8 mouse cellular contexts compared by ENCODE assay signal in genomic region chr14:30880811-30881717, GRCm38 (mm10). TPM values are rescaled to one million over a fixed set of nuclear protein-coding genes. Genes with fewer than 3 reads are reported as not detected.
DNase-seq lines count a peak whose midpoint lies in the region; ATAC-seq and TF ChIP-seq lines count a peak whose summit lies in the region.

No protein-coding gene starts in this region.

- no peaks in the 10 kb centered on the region for H3K27me3 ChIP-seq in heart, embryonic 12.5 days (replicated peaks)
- H3K27me3 ChIP-seq in spleen, adult 2 months (ENCODE audit: control insufficient read depth, insufficient read depth, low read length) = no peaks in the 10 kb centered on the region
- H3K27me3 ChIP-seq in cerebellum, adult 2 months (ENCODE audit: control insufficient read depth, insufficient read depth, low read length) = no peaks in the 10 kb centered on the region

- no peak for TF ChIP-seq POLR2A in spleen, adult 2 months (IDR thresholded peaks at IDR 0.05; ENCODE audit: low read depth, low read length)
- no peak for TF ChIP-seq POLR2A in cerebellum, adult 2 months (IDR thresholded peaks at IDR 0.05; ENCODE audit: borderline replicate concordance, insufficient read depth, low read length)

- ATAC-seq in heart, embryonic 12.5 days (ENCODE audit: insufficient number of reproducible peaks, low FRiP score) = no peak
- ATAC-seq in inflammation-experienced regulatory T-cells, adult 6 months = no peak

- TF ChIP-seq CTCF in spleen, adult 2 months (IDR thresholded peaks at IDR 0.05; ENCODE audit: extremely low read depth, insufficient read depth, insufficient read length, insufficient replicate concordance) = peak; percentile 1; the same call in 1 of the 2 replicates
- TF ChIP-seq CTCF in cerebellum, adult 2 months (IDR thresholded peaks at IDR 0.05; ENCODE audit: borderline replicate concordance, insufficient read depth, low read depth, low read length) = peak; percentile 58

- H3K4me3 ChIP-seq in heart, embryonic 12.5 days = no peak overlapping the region
- H3K4me3 ChIP-seq in spleen, adult 2 months (ENCODE audit: extremely low read depth, insufficient read depth, insufficient read length) = no peak overlapping the region
- no peak overlapping the region for H3K4me3 ChIP-seq in cerebellum, adult 2 months (replicated peaks; ENCODE audit: insufficient read depth, low read depth, low read length)

- H3K4me1 ChIP-seq in heart, embryonic 12.5 days (replicated peaks) = peaks cover 23% of the 10 kb centered on the region
- no peaks in the 10 kb centered on the region for H3K4me1 ChIP-seq in spleen, adult 2 months (ENCODE audit: control insufficient read depth, insufficient read depth, insufficient read length)
- peaks cover 19% of the 10 kb centered on the region for H3K4me1 ChIP-seq in cerebellum, adult 2 months (ENCODE audit: control insufficient read depth, insufficient read depth, low read length)

- H3K9ac ChIP-seq in heart, embryonic 12.5 days = no peak overlapping the region

- H3K4me2 ChIP-seq in heart, embryonic 12.5 days = no peak overlapping the region

- WGBS in heart, embryonic 12.5 days = 78% methylated on average over 17 of the region's 17 CpGs
- 79% methylated on average over 17 of the region's 17 CpGs for WGBS in spleen, adult 2 months
- WGBS in cerebellum, adult 2 months = 81% methylated on average over 17 of the region's 17 CpGs

- peak; percentile 66 to 91 for DNase-seq in heart, adult 18-20 months
- DNase-seq in spleen, adult 2 months (ENCODE audit: low read depth in 1 of 2, low spot score in 2 of 2) = peak in 1 of 2 experiments; percentile 13
- DNase-seq in spleen, adult 12 weeks (ENCODE audit: low spot score) = no peak
- DNase-seq in cerebellum, adult 2 months = peak; percentile 53 to 67
- DNase-seq in heart, postnatal 10 days = peak; percentile 71 to 87
- DNase-seq in lung, postnatal 25 days (ENCODE audit: low spot score) = peak; percentile 74

- no peaks in the 10 kb centered on the region for H3K9me3 ChIP-seq in heart, embryonic 12.5 days (replicated peaks)

- H3K36me3 ChIP-seq in heart, embryonic 12.5 days = peaks cover 5% of the 10 kb centered on the region; the same call in 1 of the 2 replicates
- H3K36me3 ChIP-seq in spleen, adult 2 months (ENCODE audit: control insufficient read depth, insufficient read depth, low read length) = peaks cover 2% of the 10 kb centered on the region; the same call in 1 of the 2 replicates

- no peak overlapping the region for H3K27ac ChIP-seq in heart, embryonic 12.5 days (ENCODE audit: poor library complexity, severe bottlenecking)
- no peak overlapping the region for H3K27ac ChIP-seq in spleen, adult 2 months (ENCODE audit: insufficient read depth, low read length)
- 0 out of 2 replicates have a peak overlapping the region, but pooled peaks have one; percentile 19 for H3K27ac ChIP-seq in cerebellum, adult 2 months (ENCODE audit: insufficient read depth, low read length)

- intact Hi-C loops in heart, postnatal 10 days (cut with DNase I) = loop anchor here (1.0 to 5.0 kb wide), 3 partner anchors 14 to 164 kb away; partner anchors contain the start of gene Itih1

RNA-seq across cellular contexts. Expression of gene Mustn1, which starts 2.1 kb away (rescaled TPM):
- 10 to 100 TPM; 12.5 to 14.4 TPM for total RNA-seq in heart, adult 18-20 months (2021)
- polyA plus RNA-seq in heart, embryonic 12.5 days (2016; fragmentation: Nextera tagmentation; extraction: Ambion mirVana) = 2.3 and 2.6 TPM in 2 replicates
- polyA plus RNA-seq in spleen, adult 2 months (2012; rRNA removed) = 4.9 and 7.3 TPM in 2 replicates
- polyA plus RNA-seq in cerebellum, adult 2 months (2012; rRNA removed) = 1.9 and 2.4 TPM in 2 replicates
- total RNA-seq in heart, postnatal 10 days (2021) = 10 to 100 TPM; 12.7 to 13.8 TPM
- 1 to 10 TPM in 2 of 3 experiments, under 1 TPM in 1; 0.49 to 1.3 (median 1.1) TPM for polyA plus RNA-seq in inflammation-experienced regulatory T-cells, adult 6 months (2017; shearing (Covaris generic))

RNA-seq across cellular contexts. Expression of gene Itih4, which starts 5.2 kb away (rescaled TPM):
- total RNA-seq in heart, adult 18-20 months (2021) = 1 to 10 TPM; 3.1 to 7.9 TPM
- polyA plus RNA-seq in heart, embryonic 12.5 days (2016; fragmentation: Nextera tagmentation; extraction: Ambion mirVana) = 0.17 TPM in 1 of 2 replicates, not detected in the other
- polyA plus RNA-seq in spleen, adult 2 months (2012; rRNA removed) = 0.50 and 1.2 TPM in 2 replicates
- 0.14 and 0.47 TPM in 2 replicates for polyA plus RNA-seq in cerebellum, adult 2 months (2012; rRNA removed)
- total RNA-seq in heart, postnatal 10 days (2021) = 1 to 10 TPM; 3.2 to 4.4 TPM
- polyA plus RNA-seq in inflammation-experienced regulatory T-cells, adult 6 months (2017; shearing (Covaris generic)) = not detected

RNA-seq across cellular contexts. Expression of gene Itih3, which starts 42.5 kb away (rescaled TPM):
- total RNA-seq in heart, adult 18-20 months (2021) = under 1 TPM; 0.27 to 0.69 TPM
- 1.4 and 2.2 TPM in 2 replicates for polyA plus RNA-seq in heart, embryonic 12.5 days (2016; fragmentation: Nextera tagmentation; extraction: Ambion mirVana)
- 1.4 TPM in 2 replicates for polyA plus RNA-seq in spleen, adult 2 months (2012; rRNA removed)
- 76.7 and 82.8 TPM in 2 replicates for polyA plus RNA-seq in cerebellum, adult 2 months (2012; rRNA removed)
- total RNA-seq in heart, postnatal 10 days (2021) = under 1 TPM; 0.64 to 0.89 TPM
- polyA plus RNA-seq in inflammation-experienced regulatory T-cells, adult 6 months (2017; shearing (Covaris generic)) = not detected

RNA-seq across cellular contexts. Expression of gene Tmem110, which starts 55.7 kb away (rescaled TPM):
- total RNA-seq in heart, adult 18-20 months (2021) = 1 to 10 TPM; 6.0 to 8.5 TPM
- 19.1 and 21.1 TPM in 2 replicates for polyA plus RNA-seq in heart, embryonic 12.5 days (2016; fragmentation: Nextera tagmentation; extraction: Ambion mirVana)
- 13.0 and 18.0 TPM in 2 replicates for polyA plus RNA-seq in spleen, adult 2 months (2012; rRNA removed)
- polyA plus RNA-seq in cerebellum, adult 2 months (2012; rRNA removed) = 34.3 and 36.5 TPM in 2 replicates
- total RNA-seq in heart, postnatal 10 days (2021) = 10 to 100 TPM; 10.0 to 13.2 TPM
- 1 to 10 TPM; 6.2 to 7.5 (median 6.6) TPM for polyA plus RNA-seq in inflammation-experienced regulatory T-cells, adult 6 months (2017; shearing (Covaris generic))

Comparison
In these comparisons a context has a peak if more than half of its experiments do, and no peak if none do; other contexts are left out.
1. RNA of gene Itih3, which starts 42.5 kb away (polyA plus RNA-seq): 76.7 to 82.8 TPM in cerebellum, adult 2 months; 1.4 to 2.2 TPM in heart, embryonic 12.5 days, 1.4 TPM in spleen, adult 2 months and not detected in inflammation-experienced regulatory T-cells, adult 6 months; every median in the first group is over 10 times any median in the second.